Mouse (Mus musculus) heart, postnatal 0 days (tissue): ENCODE measurements around the gene Ulk4.

ENCODE experiments used
- CTCF ChIP-seq: IDR thresholded peaks from 2 replicates; pipeline ENCODE4 v1.5.1; 2016; ENCODE audit warnings: antibody characterized with exemption, control low read depth, low read depth
- EP300 ChIP-seq: IDR thresholded peaks from 2 replicates; pipeline ENCODE4 v1.6.1; 2016; ENCODE audit warnings: antibody characterized with exemption, low read depth

DNA sequence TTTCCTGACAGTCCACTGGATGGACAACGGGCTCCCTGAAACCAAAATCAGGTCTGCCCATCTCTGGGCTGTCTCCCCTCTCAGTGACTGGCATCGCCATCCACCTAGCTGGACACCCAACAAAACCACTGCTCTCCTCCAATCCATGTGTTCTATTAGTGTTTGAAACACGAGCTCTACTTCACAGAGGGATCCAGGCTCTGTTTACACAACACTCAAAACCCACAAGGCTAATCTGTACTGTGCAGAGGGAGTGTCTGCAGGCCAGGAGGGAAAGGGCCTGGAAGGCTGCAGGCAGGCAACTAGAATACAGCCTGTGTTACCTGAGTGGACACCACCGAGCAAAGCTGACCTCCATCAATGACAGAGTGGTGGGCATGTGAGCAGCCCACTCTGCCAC, 5.4 kb downstream of the Ulk4 start:
- no peak for TF ChIP-seq CTCF
- no peak for TF ChIP-seq EP300
